In genomic region chr3:104979735-104980134, GRCm38 (mm10) we compare ENCODE assay signal across 21 mouse cellular contexts. TPM values are rescaled to one million over a fixed set of nuclear protein-coding genes. Genes with fewer than 3 reads are reported as not detected.
DNase-seq lines count a peak whose midpoint lies in the region; ATAC-seq lines count a peak whose summit lies in the region.
"Had no signal": no experiment of that assay in that cellular context is flagged by ENCODE, and none has a peak within 500 bp of the region (broad histone marks: within the 10 kb centered on the region; RNA-seq: fewer than 3 reads in every experiment).

No protein-coding gene starts in this region.

- no peaks in the 10 kb centered on the region for H3K9me3 ChIP-seq in forebrain, embryonic 15.5 days
- H3K9me3 ChIP-seq in forebrain, embryonic 11.5 days (ENCODE audit: control insufficient read depth, low read length): no peaks in the 10 kb centered on the region
- H3K9me3 ChIP-seq in limb, embryonic 11.5 days (ENCODE audit: control insufficient read depth, low read length): no peaks in the 10 kb centered on the region
- H3K9me3 ChIP-seq in limb, embryonic 10.5 days (replicated peaks): no peaks in the 10 kb centered on the region
- H3K9me3 ChIP-seq: embryonic facial prominence, embryonic 13.5 days; embryonic facial prominence, embryonic 15.5 days; forebrain, embryonic 13.5 days had no signal

- H3K9ac ChIP-seq in forebrain, embryonic 15.5 days (replicated peaks): no peak overlapping the region
- H3K9ac ChIP-seq in forebrain, embryonic 11.5 days (ENCODE audit: low read length): no peak overlapping the region
- H3K9ac ChIP-seq in limb, embryonic 11.5 days (ENCODE audit: low read length): no peak overlapping the region
- H3K9ac ChIP-seq: embryonic facial prominence, embryonic 13.5 days; embryonic facial prominence, embryonic 15.5 days; forebrain, embryonic 13.5 days had no signal

- no peaks in the 10 kb centered on the region for H3K27me3 ChIP-seq in forebrain, embryonic 15.5 days
- H3K27me3 ChIP-seq in forebrain, embryonic 11.5 days (ENCODE audit: control insufficient read depth, insufficient read depth, low read length): no peaks in the 10 kb centered on the region
- no peaks in the 10 kb centered on the region for H3K27me3 ChIP-seq in limb, embryonic 11.5 days (ENCODE audit: control insufficient read depth, insufficient read depth, low read length)
- no peaks in the 10 kb centered on the region for H3K27me3 ChIP-seq in limb, embryonic 10.5 days (ENCODE audit: low read depth, poor library complexity, severe bottlenecking)
- H3K27me3 ChIP-seq: embryonic facial prominence, embryonic 13.5 days; embryonic facial prominence, embryonic 15.5 days; forebrain, embryonic 13.5 days had no signal

- no peak overlapping the region for H3K27ac ChIP-seq in forebrain, embryonic 15.5 days (replicated peaks)
- no peak overlapping the region for H3K27ac ChIP-seq in forebrain, embryonic 11.5 days (ENCODE audit: low read depth, low read length)
- no peak overlapping the region for H3K27ac ChIP-seq in limb, embryonic 11.5 days (replicated peaks; ENCODE audit: low read depth, low read length)
- no peak overlapping the region for H3K27ac ChIP-seq in limb, embryonic 10.5 days
- H3K27ac ChIP-seq: embryonic facial prominence, embryonic 13.5 days; embryonic facial prominence, embryonic 15.5 days; forebrain, embryonic 13.5 days had no signal

- 58% methylated on average over 5 of the region's 5 CpGs for WGBS in forebrain, embryonic 15.5 days
- WGBS in forebrain, embryonic 11.5 days: 78% methylated on average over 5 of the region's 5 CpGs
- 81% methylated on average over 5 of the region's 5 CpGs for WGBS in limb, embryonic 11.5 days
- WGBS in limb, embryonic 10.5 days: 86% methylated on average over 5 of the region's 5 CpGs

- DNase-seq in forebrain, embryonic 11.5 days (ENCODE audit: low spot score): no peak
- DNase-seq in limb, embryonic 11.5 days (ENCODE audit: low spot score): peak; percentile 12
- DNase-seq in limb, embryonic 10.5 days (ENCODE audit: low spot score): no peak
- no peak for DNase-seq in Muller cell, postnatal 12 days (ENCODE audit: inconsistent ontology term)
- DNase-seq: adrenal gland, adult 8-10 months; adrenal gland, postnatal 14 days; adrenal gland, postnatal 36 days; cerebellum, adult 11 months; cerebellum, adult 18-20 months; cerebellum, adult 8-10 months; cerebellum, adult 9-11 months; cerebellum, postnatal 14 days; cerebellum, postnatal 36 days; embryo, embryonic 11 days had no signal

- H3K36me3 ChIP-seq in forebrain, embryonic 15.5 days: no peaks in the 10 kb centered on the region
- no peaks in the 10 kb centered on the region for H3K36me3 ChIP-seq in forebrain, embryonic 11.5 days (ENCODE audit: control insufficient read depth, insufficient read depth, low read length)
- H3K36me3 ChIP-seq in limb, embryonic 11.5 days (ENCODE audit: control insufficient read depth, insufficient read depth, low read length): no peaks in the 10 kb centered on the region
- H3K36me3 ChIP-seq in limb, embryonic 10.5 days: no peaks in the 10 kb centered on the region
- H3K36me3 ChIP-seq: embryonic facial prominence, embryonic 13.5 days; embryonic facial prominence, embryonic 15.5 days had no signal

- H3K4me3 ChIP-seq in forebrain, embryonic 15.5 days: no peak overlapping the region
- no peak overlapping the region for H3K4me3 ChIP-seq in forebrain, embryonic 11.5 days (ENCODE audit: low read depth, low read length)
- H3K4me3 ChIP-seq in limb, embryonic 11.5 days (ENCODE audit: low read depth, low read length): no peak overlapping the region
- no peak overlapping the region for H3K4me3 ChIP-seq in limb, embryonic 10.5 days
- H3K4me3 ChIP-seq: embryonic facial prominence, embryonic 13.5 days; embryonic facial prominence, embryonic 15.5 days; erythroblast, embryonic 14.5 days; forebrain, embryonic 13.5 days had no signal

- H3K4me2 ChIP-seq in forebrain, embryonic 15.5 days (replicated peaks): no peak overlapping the region
- no peak overlapping the region for H3K4me2 ChIP-seq in forebrain, embryonic 11.5 days (ENCODE audit: low read depth, low read length, severe bottlenecking)
- H3K4me2 ChIP-seq in limb, embryonic 11.5 days (ENCODE audit: low read depth, severe bottlenecking): no peak overlapping the region
- H3K4me2 ChIP-seq: embryonic facial prominence, embryonic 13.5 days; embryonic facial prominence, embryonic 15.5 days; forebrain, embryonic 13.5 days had no signal

- ATAC-seq in forebrain, embryonic 15.5 days (replicated peaks): 0 out of 2 replicates have a peak, but pooled peaks have one; percentile 23
- no peak for ATAC-seq in forebrain, embryonic 11.5 days (replicated peaks; ENCODE audit: low FRiP score)
- no peak for ATAC-seq in limb, embryonic 11.5 days (ENCODE audit: insufficient number of reproducible peaks, low FRiP score, low TSS enrichment, low read depth)
- ATAC-seq: activated CD4-positive, CD25-positive, alpha-beta regulatory T cell, adult 4 months; forebrain, embryonic 13.5 days; Patski had no signal

- no peaks in the 10 kb centered on the region for H3K4me1 ChIP-seq in forebrain, embryonic 15.5 days
- no peaks in the 10 kb centered on the region for H3K4me1 ChIP-seq in forebrain, embryonic 11.5 days (replicated peaks; ENCODE audit: control insufficient read depth, insufficient read depth, low read length)
- no peaks in the 10 kb centered on the region for H3K4me1 ChIP-seq in limb, embryonic 11.5 days (ENCODE audit: control insufficient read depth, insufficient read depth, low read length)
- no peaks in the 10 kb centered on the region for H3K4me1 ChIP-seq in limb, embryonic 10.5 days
- H3K4me1 ChIP-seq: embryonic facial prominence, embryonic 13.5 days; embryonic facial prominence, embryonic 15.5 days; forebrain, embryonic 13.5 days had no signal

RNA-seq across cellular contexts. Expression of gene Wnt2b, which starts 18.0 kb away (rescaled TPM):
- 0.61 and 0.76 TPM in 2 replicates for polyA plus RNA-seq in forebrain, embryonic 15.5 days (2015; fragmentation: Nextera tagmentation; extraction: Ambion mirVana)
- polyA plus RNA-seq in forebrain, embryonic 11.5 days (2014; fragmentation: Nextera tagmentation; extraction: Ambion mirVana): 1.2 and 1.4 TPM in 2 replicates
- polyA plus RNA-seq in limb, embryonic 11.5 days (2014; fragmentation: Nextera tagmentation; extraction: Ambion mirVana): 0.43 and 0.72 TPM in 2 replicates
- 0.28 and 0.39 TPM in 2 replicates for polyA plus RNA-seq in limb, embryonic 10.5 days (2016; fragmentation: Nextera tagmentation; extraction: Ambion mirVana)
- polyA plus RNA-seq: erythroblast, embryonic 14.5 days had no signal
